Mouse (Mus musculus) thymus, adult 2 months (tissue): Measurements from ENCODE around the gene Slc35d3. TPM values are rescaled to one million over a fixed set of nuclear protein-coding genes. Genes with fewer than 3 reads are reported as not detected.
A peak's percentile ranks its signal among the peaks of the same experiment; 100 is the strongest.

Source experiments
- DNase-seq: peaks from one replicate; pipeline ENCODE4 v3.0.0; 2021
- H3K27ac ChIP-seq: fragments of 200-500 bp; 2 replicates; pipeline ENCODE4 v1.5.1; 2012; ENCODE audit warnings: low read length, control low read depth; ENCODE audit not compliant: control insufficient read depth, insufficient read depth
- H3K27me3 ChIP-seq: fragments of 200-500 bp; 2 replicates; pipeline ENCODE4 v1.6.1; 2012; ENCODE audit warnings: mild to moderate bottlenecking, low read length, moderate library complexity, mixed read lengths; ENCODE audit not compliant: control insufficient read depth, insufficient read depth
- H3K36me3 ChIP-seq: fragments of 200-500 bp; 2 replicates; pipeline ENCODE4 v1.6.1; 2012; ENCODE audit warnings: mild to moderate bottlenecking, low read length, moderate library complexity; ENCODE audit not compliant: control insufficient read depth, insufficient read depth
- H3K4me1 ChIP-seq: fragments of 200-500 bp; replicated peaks from 2 replicates; pipeline ENCODE4 v1.6.1; 2012; ENCODE audit warnings: low read length; ENCODE audit not compliant: control insufficient read depth, insufficient read depth
- H3K4me3 ChIP-seq: fragments of 200-500 bp; 2 replicates; pipeline ENCODE4 v1.5.1; 2012; ENCODE audit warnings: mild to moderate bottlenecking, low read length, control low read depth, moderate library complexity; ENCODE audit not compliant: control insufficient read depth, insufficient read depth
- CTCF ChIP-seq: fragments of 200-500 bp; IDR thresholded peaks from 2 replicates; pipeline ENCODE4 v1.5.1; 2012; ENCODE audit warnings: mild to moderate bottlenecking, control low read depth, low read length, moderate library complexity, borderline replicate concordance; ENCODE audit not compliant: control insufficient read depth, poor library complexity, insufficient read depth; ENCODE audit errors: extremely low read depth
- POLR2A ChIP-seq: fragments of 200-500 bp; IDR thresholded peaks from 2 replicates; pipeline ENCODE4 v1.6.1; 2012; ENCODE audit warnings: mild to moderate bottlenecking, low read length, control low read depth, moderate library complexity; ENCODE audit not compliant: control insufficient read depth, poor library complexity, insufficient read depth; ENCODE audit errors: extremely low read depth
- WGBS: fragments of 180-500 bp; shearing (Covaris S2); methylation state at CpG from one replicate; pipeline ENCODE4 v1.1.7; 2018; 5-methylcytosine and 5-hydroxymethylcytosine counted together
- polyA plus RNA-seq: library from polyadenylated mRNA; depleted of rRNA; stranded (reverse); fragments of >200 nt; gene quantifications from 2 replicates; pipeline ENCODE4 v1.2.3, GENCODE M21; 2012

The Slc35d3 gene
- polyA plus RNA-seq, 1 experiment: 0.86 TPM

DNA sequence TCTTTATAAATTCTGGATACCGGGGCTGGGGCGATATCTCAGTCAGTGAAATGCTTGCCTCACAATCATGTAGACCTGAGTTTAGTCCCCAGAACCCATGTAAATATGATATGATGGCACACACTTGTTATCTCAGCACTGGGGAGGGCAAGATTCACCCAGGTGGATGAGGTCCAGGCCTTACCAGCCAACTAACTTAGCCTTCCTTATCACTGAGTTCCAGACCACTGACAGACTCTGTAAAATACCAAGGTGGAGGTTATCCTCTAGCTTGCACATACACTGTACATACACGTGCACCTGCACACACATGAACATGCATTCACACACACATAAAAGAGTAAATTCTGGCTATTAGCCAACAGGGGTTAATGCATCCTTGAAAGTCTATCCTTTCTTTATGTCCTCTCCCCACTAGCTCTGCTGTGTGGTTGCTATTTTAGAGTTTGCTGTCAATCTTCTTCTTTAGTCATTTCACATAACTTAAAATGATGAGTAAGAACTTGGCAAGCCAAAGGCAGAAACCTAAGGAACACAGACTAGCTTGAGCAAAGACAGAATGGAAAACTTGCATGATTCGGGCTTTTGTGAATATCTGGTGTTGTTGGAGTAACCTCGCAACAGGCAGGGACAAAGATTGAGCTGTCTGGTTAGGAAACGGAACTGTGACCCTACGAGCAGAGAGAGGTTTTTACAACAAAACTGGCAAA is 4.5 kb upstream of the Slc35d3 start:
- WGBS: 95% methylated on average over 7 of the region's 7 CpGs
- Histone ChIP-seq H3K27ac (no peak overlapping the region), H3K27me3 (peaks cover 5% of the 10 kb centered on the region; the same call in 1 of the 2 replicates), H3K36me3 (no peaks in the 10 kb centered on the region), H3K4me3 (no peak overlapping the region), H3K4me1 (peaks cover 11% of the 10 kb centered on the region)
- TF ChIP-seq POLR2A (no peak), CTCF (no peak)
- no peak for DNase-seq

DNA sequence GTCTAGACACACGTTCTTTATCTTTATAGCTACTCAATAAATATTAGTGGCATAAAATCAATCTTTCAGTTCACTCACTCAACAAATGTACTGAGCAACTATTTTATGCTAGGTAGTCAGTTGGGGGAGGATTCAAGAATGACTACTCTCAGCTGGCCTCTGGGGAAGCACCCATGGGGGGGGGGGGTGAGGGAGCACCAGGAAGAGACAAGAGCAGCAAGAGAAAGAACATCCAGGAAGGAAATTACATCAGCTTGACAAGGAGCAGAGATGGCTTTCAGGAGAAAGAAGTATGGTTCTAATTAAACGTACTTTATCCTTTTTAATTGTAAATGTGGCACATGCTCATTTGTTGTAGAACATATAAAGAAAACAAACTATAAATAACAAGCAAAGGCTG is 2.4 kb upstream of the Slc35d3 start:
- DNase-seq: no peak
- H3K4me1 ChIP-seq: peaks cover 28% of the 10 kb centered on the region
- WGBS: 56% methylated on average over 2 of the region's 2 CpGs
- no peak overlapping the region for H3K27ac ChIP-seq
- H3K4me3 ChIP-seq: no peak overlapping the region
- peaks cover 12% of the 10 kb centered on the region; the same call in 1 of the 2 replicates for H3K27me3 ChIP-seq
- no peak for TF ChIP-seq CTCF
- TF ChIP-seq POLR2A: no peak
- no peaks in the 10 kb centered on the region for H3K36me3 ChIP-seq

- 41% methylated on average over 6 of the region's 6 CpGs for WGBS
- Histone ChIP-seq H3K27ac (no peak overlapping the region), H3K27me3 (peaks cover 12% of the 10 kb centered on the region; the same call in 1 of the 2 replicates), H3K4me1 (peaks cover 28% of the 10 kb centered on the region), H3K36me3 (no peaks in the 10 kb centered on the region), H3K4me3 (no peak overlapping the region)
- TF ChIP-seq POLR2A (no peak), CTCF (no peak)
- no peak for DNase-seq
These were observed 1.5 kb upstream of the Slc35d3 start for GRCm38 (mm10) chr10:19852776-19853175.

- WGBS: under 1% methylated on average over 36 of the region's 36 CpGs
These were observed 688 bp downstream of the Slc35d3 start for GRCm38 (mm10) chr10:19850544-19850997.

DNA sequence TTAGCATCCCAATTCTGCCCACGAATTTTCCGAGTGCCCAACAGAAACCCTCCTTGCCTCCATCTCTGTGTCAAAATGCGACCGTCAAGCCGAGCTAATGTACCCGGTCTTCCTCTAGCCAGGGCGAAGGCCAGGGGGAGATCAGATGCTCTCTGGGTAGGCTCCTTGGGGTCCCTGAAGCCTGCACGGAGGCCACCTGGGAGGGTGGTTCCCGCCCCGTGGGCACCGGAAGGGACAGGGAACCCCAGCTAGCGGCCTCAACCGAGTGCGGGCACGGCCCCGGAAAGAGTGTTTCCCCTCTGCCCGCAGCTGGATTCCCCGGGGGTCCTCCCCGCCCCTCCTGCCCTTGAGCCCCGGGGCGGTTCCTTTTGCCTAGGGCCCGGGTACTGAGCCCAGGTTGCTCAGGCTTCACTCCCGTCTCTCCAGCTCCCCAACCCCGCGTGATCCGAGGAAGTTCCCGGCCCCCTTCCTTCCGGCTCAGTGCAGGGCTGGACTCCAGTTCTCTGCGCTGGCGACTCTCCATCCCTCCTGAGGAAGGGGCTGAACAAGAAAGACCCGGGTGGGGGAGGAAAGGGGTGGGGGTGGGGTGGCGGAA is 1.4 kb downstream of the Slc35d3 start:
- peak overlapping the region; percentile 25 for H3K4me3 ChIP-seq
- peak; percentile 10 for DNase-seq
- no peak overlapping the region for H3K27ac ChIP-seq
- 1% methylated on average over 32 of the region's 32 CpGs for WGBS
- peaks cover 28% of the 10 kb centered on the region for H3K4me1 ChIP-seq
- no peaks in the 10 kb centered on the region for H3K36me3 ChIP-seq
- TF ChIP-seq CTCF (no peak), POLR2A (no peak)
- H3K27me3 ChIP-seq: peaks cover 12% of the 10 kb centered on the region; the same call in 1 of the 2 replicates

More at GRCm38 (mm10) chr10:19850544-19850997, 688 bp downstream of the Slc35d3 start:
- H3K4me3 ChIP-seq: peak overlapping the region; percentile 37
- H3K36me3 ChIP-seq: no peaks in the 10 kb centered on the region
- H3K4me1 ChIP-seq: peaks cover 28% of the 10 kb centered on the region
- DNase-seq: peak; percentile 19
- no peak overlapping the region for H3K27ac ChIP-seq
- TF ChIP-seq CTCF (no peak), POLR2A (no peak)
- H3K27me3 ChIP-seq: peaks cover 12% of the 10 kb centered on the region; the same call in 1 of the 2 replicates

- Histone ChIP-seq H3K4me3 (peak overlapping the region; percentile 25), H3K4me1 (peaks cover 28% of the 10 kb centered on the region), H3K36me3 (no peaks in the 10 kb centered on the region), H3K27ac (no peak overlapping the region), H3K27me3 (peaks cover 12% of the 10 kb centered on the region; the same call in 1 of the 2 replicates)
- TF ChIP-seq CTCF (no peak), POLR2A (no peak)
- peak; percentile 3 for DNase-seq
- WGBS: 36% methylated on average over 44 of the region's 44 CpGs
These were observed 2.1 kb downstream of the Slc35d3 start for GRCm38 (mm10) chr10:19848928-19849770.
